Mouse (Mus musculus) kidney, postnatal 0 days (tissue): ENCODE data around the gene Cep126. TPM values are rescaled to one million over a fixed set of nuclear protein-coding genes. Genes with fewer than 3 reads are reported as not detected.

Experiments
- ATAC-seq: fragments of 200-750 bp; cut with Nextera tagmentation; replicated peaks from 2 replicates; pipeline ENCODE4 v1.8.0; 2017; ENCODE audit warnings: low read depth, moderate number of reproducible peaks, moderate TSS enrichment, moderate library complexity; ENCODE audit not compliant: low FRiP score
- DNase-seq: peaks from one replicate; pipeline ENCODE4 v3.0.0-alpha.2; 2016; ENCODE audit warnings: low spot score
- H3K27ac ChIP-seq: fragments of 300-500 bp; sonication (generic); 2 replicates; pipeline ENCODE4 v1.5.1; 2014; ENCODE audit warnings: mild to moderate bottlenecking
- H3K27me3 ChIP-seq: fragments of 300-500 bp; sonication (generic); 2 replicates; pipeline ENCODE4 v1.6.1; 2014; ENCODE audit warnings: low read length, mixed read lengths; ENCODE audit not compliant: insufficient read depth
- H3K36me3 ChIP-seq: fragments of 300-500 bp; sonication (generic); 2 replicates; pipeline ENCODE4 v1.6.1; 2014; ENCODE audit warnings: low read length, mixed read lengths; ENCODE audit not compliant: insufficient read depth
- H3K4me1 ChIP-seq: fragments of 300-500 bp; sonication (generic); replicated peaks from 2 replicates; pipeline ENCODE4 v1.6.1; 2014; ENCODE audit warnings: antibody characterized with exemption, low read length, mixed read lengths; ENCODE audit not compliant: insufficient read depth
- H3K4me2 ChIP-seq: fragments of 300-500 bp; sonication (generic); 2 replicates; pipeline ENCODE4 v1.6.1; 2014; ENCODE audit warnings: mild to moderate bottlenecking, low read length, moderate library complexity, mixed read lengths
- H3K4me3 ChIP-seq: fragments of 300-500 bp; sonication (generic); replicated peaks from 2 replicates; pipeline ENCODE4 v1.5.1; 2014; ENCODE audit warnings: low read depth, low read length
- H3K9ac ChIP-seq: fragments of 300-500 bp; sonication (generic); 2 replicates; pipeline ENCODE4 v1.6.1; 2014; ENCODE audit warnings: low read depth, low read length
- H3K9me3 ChIP-seq: fragments of 300-500 bp; sonication (generic); replicated peaks from 2 replicates; pipeline ENCODE4 v1.6.1; 2016; ENCODE audit warnings: low read length, inconsistent platforms, mixed read lengths
- CTCF ChIP-seq: IDR thresholded peaks from 2 replicates; pipeline ENCODE4 v1.5.1; 2016; ENCODE audit warnings: antibody characterized with exemption, low read depth, mild to moderate bottlenecking, moderate library complexity
- WGBS: fragments of 180-500 bp; shearing (Covaris S2); extraction: QIAGEN DNeasy Blood & Tissue Kit; methylation state at CpG from one replicate; pipeline ENCODE4 v1.1.7; 2014; 5-methylcytosine and 5-hydroxymethylcytosine counted together
- polyA plus RNA-seq: library from polyadenylated mRNA; unstranded; fragments of >200 nt; fragmentation: Nextera tagmentation; extraction: Ambion mirVana; gene quantifications from 2 replicates; pipeline ENCODE4 v1.2.1, GENCODE M21; 2015

Cep126 gene
- polyA plus RNA-seq, 1 experiment from 2014 or later, result 4.0 TPM

DNA sequence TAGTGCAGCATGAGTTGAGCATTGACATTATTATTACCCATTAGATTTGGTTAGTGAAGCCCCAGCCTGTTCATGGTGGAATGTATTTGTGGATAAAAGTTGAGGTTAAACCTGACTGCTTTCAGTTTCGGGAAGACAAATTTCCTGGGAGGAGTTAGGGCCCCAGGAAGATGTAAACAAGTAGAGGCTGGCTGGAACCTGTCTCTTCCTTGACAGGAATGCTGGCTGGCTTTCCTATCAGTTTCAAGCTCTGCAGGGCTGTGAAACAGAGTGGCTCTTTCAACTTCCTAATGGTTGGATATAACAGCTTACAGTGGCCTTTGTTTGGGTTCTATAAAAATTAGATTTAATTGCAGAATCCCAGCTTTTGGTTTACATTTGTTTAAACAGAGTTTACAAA is 79.3 kb downstream of the Cep126 start:
- TF ChIP-seq CTCF, result no peak
- ATAC-seq (no peak), DNase-seq (peak; percentile 9)
- H3K27me3 ChIP-seq, result no peaks in the 10 kb centered on the region
- H3K4me3 ChIP-seq, result no peak overlapping the region
- H3K9ac ChIP-seq, result no peak overlapping the region
- no peaks in the 10 kb centered on the region for H3K4me1 ChIP-seq
- 13% methylated on average over 1 of the region's 1 CpGs for WGBS
- no peak overlapping the region for H3K4me2 ChIP-seq
- no peak overlapping the region for H3K27ac ChIP-seq
- no peaks in the 10 kb centered on the region for H3K36me3 ChIP-seq
- H3K9me3 ChIP-seq, result no peaks in the 10 kb centered on the region

- peak overlapping the region; percentile 69 for H3K4me2 ChIP-seq
- H3K27ac ChIP-seq, result peak overlapping the region; percentile 27; the same call in 1 of the 2 replicates
- DNase-seq (peak; percentile 8), ATAC-seq (peak; percentile 21; the same call in 1 of the 2 replicates)
- no peaks in the 10 kb centered on the region for H3K9me3 ChIP-seq
- 16% methylated on average over 5 of the region's 5 CpGs for WGBS
- no peak for TF ChIP-seq CTCF
- peak overlapping the region; percentile 72 for H3K4me3 ChIP-seq
- no peaks in the 10 kb centered on the region for H3K4me1 ChIP-seq
- H3K36me3 ChIP-seq, result no peaks in the 10 kb centered on the region
- H3K9ac ChIP-seq, result 0 out of 2 replicates have a peak overlapping the region, but pooled peaks have one; percentile 50
- no peaks in the 10 kb centered on the region for H3K27me3 ChIP-seq
These were observed 91.1 kb downstream of the Cep126 start for GRCm38 (mm10) chr9:8043044-8043387.

- no peaks in the 10 kb centered on the region for H3K4me1 ChIP-seq
- no peak for TF ChIP-seq CTCF
- H3K4me3 ChIP-seq, result peak within 1 kb of the TSS; percentile 72
- no peaks in the 10 kb centered on the region for H3K36me3 ChIP-seq
- H3K9ac ChIP-seq, result peak within 1 kb of the TSS; percentile 50
- peak within 1 kb of the TSS; percentile 69 for H3K4me2 ChIP-seq
- under 1% methylated on average over 37 of the region's 39 CpGs for WGBS
- peak within 1 kb of the TSS; percentile 27; the same call in 1 of the 2 replicates for H3K27ac ChIP-seq
- H3K9me3 ChIP-seq, result no peaks in the 10 kb centered on the region
- ATAC-seq (peak; percentile 97), DNase-seq (peak; percentile 98)
- H3K27me3 ChIP-seq, result no peaks in the 10 kb centered on the region
These were observed 91.6 kb downstream of the Cep126 start, which contains the start of gene Cfap300 for GRCm38 (mm10) chr9:8042338-8043043. Gene Cfap300 (minus strand): TSS chr9:8042823.

GRCm38 (mm10) chr9:8035546-8035945 is 98.5 kb downstream of the Cep126 start:
- no peaks in the 10 kb centered on the region for H3K4me1 ChIP-seq

GRCm38 (mm10) chr9:8035091-8035490 is 99.0 kb downstream of the Cep126 start:
- no peaks in the 10 kb centered on the region for H3K36me3 ChIP-seq
- H3K4me2 ChIP-seq, result no peak overlapping the region
- no peaks in the 10 kb centered on the region for H3K4me1 ChIP-seq
- WGBS, result 47% methylated on average over 4 of the region's 4 CpGs
- ATAC-seq (no peak), DNase-seq (no peak)
- no peak overlapping the region; the same call in 1 of the 2 replicates for H3K27ac ChIP-seq
- no peaks in the 10 kb centered on the region for H3K27me3 ChIP-seq
- no peaks in the 10 kb centered on the region for H3K9me3 ChIP-seq
- no peak overlapping the region for H3K4me3 ChIP-seq
- no peak overlapping the region for H3K9ac ChIP-seq
- no peak for TF ChIP-seq CTCF

More at GRCm38 (mm10) chr9:8035546-8035945, 98.5 kb downstream of the Cep126 start:
- WGBS, result 19% methylated on average over 7 of the region's 7 CpGs
- no peak overlapping the region for H3K9ac ChIP-seq
- DNase-seq (peak; percentile 39), ATAC-seq (peak; percentile 57; the same call in 1 of the 2 replicates)
- H3K36me3 ChIP-seq, result no peaks in the 10 kb centered on the region
- no peak overlapping the region for H3K4me2 ChIP-seq
- no peak overlapping the region for H3K4me3 ChIP-seq
- TF ChIP-seq CTCF, result no peak
- H3K27me3 ChIP-seq, result no peaks in the 10 kb centered on the region
- no peaks in the 10 kb centered on the region for H3K9me3 ChIP-seq
- no peak overlapping the region; the same call in 1 of the 2 replicates for H3K27ac ChIP-seq

DNA sequence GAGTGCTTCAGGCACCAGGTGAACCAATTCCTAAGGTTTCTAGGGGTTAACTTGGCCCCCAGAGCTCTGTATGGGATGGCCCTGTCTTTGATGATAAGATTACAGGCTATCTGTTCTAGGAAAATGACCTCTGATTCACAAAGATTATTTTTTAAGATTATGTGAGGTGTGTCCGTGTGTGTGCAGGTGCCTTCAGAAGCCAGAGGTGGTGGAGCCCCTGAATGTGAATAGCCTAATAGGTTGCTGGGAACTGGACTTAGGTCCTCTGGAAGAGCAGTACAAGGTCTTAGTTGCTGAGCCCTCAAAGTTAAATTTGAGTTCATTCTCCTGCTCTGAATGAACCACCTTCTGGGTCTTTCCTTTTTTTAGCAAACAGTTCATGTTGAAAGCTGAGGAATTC is 100.0 kb downstream of the Cep126 start:
- Histone ChIP-seq H3K4me2 (no peak overlapping the region), H3K9me3 (no peaks in the 10 kb centered on the region), H3K4me3 (no peak overlapping the region), H3K9ac (no peak overlapping the region), H3K36me3 (no peaks in the 10 kb centered on the region), H3K27ac (no peak overlapping the region), H3K27me3 (no peaks in the 10 kb centered on the region), H3K4me1 (no peaks in the 10 kb centered on the region)
- 70% methylated on average over 1 of the region's 1 CpGs for WGBS
- no peak for DNase-seq
- no peak for ATAC-seq
- no peak for TF ChIP-seq CTCF
